Mouse (Mus musculus) midbrain, postnatal 0 days (tissue): ENCODE data around the gene Smo. TPM values are rescaled to one million over a fixed set of nuclear protein-coding genes. Genes with fewer than 3 reads are reported as not detected.

Experiments used
- ATAC-seq: fragments of 200-750 bp; cut with Nextera tagmentation; 2 replicates; pipeline ENCODE4 v1.8.0; 2017; ENCODE audit warnings: moderate number of reproducible peaks, mild to moderate bottlenecking, moderate TSS enrichment, moderate library complexity; ENCODE audit not compliant: low FRiP score
- DNase-seq: peaks from one replicate; pipeline ENCODE4 v3.0.0-alpha.2; 2015; ENCODE audit warnings: low spot score
- H3K27ac ChIP-seq: fragments of 300-500 bp; sonication (generic); 2 replicates; pipeline ENCODE4 v1.5.1; 2014; ENCODE audit warnings: low read depth, mild to moderate bottlenecking, low read length, mixed read lengths
- H3K27me3 ChIP-seq: fragments of 300-500 bp; sonication (generic); 2 replicates; pipeline ENCODE4 v1.6.1; 2014; ENCODE audit warnings: low read length, control low read depth, mixed read lengths; ENCODE audit not compliant: insufficient read depth
- H3K36me3 ChIP-seq: fragments of 300-500 bp; sonication (generic); 2 replicates; pipeline ENCODE4 v1.6.1; 2014; ENCODE audit warnings: low read length, control low read depth, mixed read lengths; ENCODE audit not compliant: insufficient read depth
- H3K4me1 ChIP-seq: fragments of 300-500 bp; sonication (generic); 2 replicates; pipeline ENCODE4 v1.6.1; 2014; ENCODE audit warnings: mild to moderate bottlenecking, control low read depth, antibody characterized with exemption, low read length, mixed read lengths; ENCODE audit not compliant: insufficient read depth
- H3K4me2 ChIP-seq: fragments of 300-500 bp; sonication (generic); 2 replicates; pipeline ENCODE4 v1.6.1; 2014; ENCODE audit warnings: low read depth, mild to moderate bottlenecking, low read length, mixed read lengths; ENCODE audit not compliant: poor library complexity, severe bottlenecking
- H3K4me3 ChIP-seq: fragments of 300-500 bp; sonication (generic); 2 replicates; pipeline ENCODE4 v1.5.1; 2014; ENCODE audit warnings: low read depth, mild to moderate bottlenecking, low read length, moderate library complexity
- H3K9ac ChIP-seq: fragments of 300-500 bp; sonication (generic); replicated peaks from 2 replicates; pipeline ENCODE4 v1.6.1; 2014; ENCODE audit warnings: mild to moderate bottlenecking, low read length, moderate library complexity, mixed read lengths; ENCODE audit not compliant: poor library complexity, severe bottlenecking
- H3K9me3 ChIP-seq: fragments of 300-500 bp; sonication (generic); 2 replicates; pipeline ENCODE4 v1.6.1; 2016; ENCODE audit warnings: low read length, control low read depth
- CTCF ChIP-seq: IDR thresholded peaks from 2 replicates; pipeline ENCODE4 v1.5.1; 2016; ENCODE audit warnings: antibody characterized with exemption, mild to moderate bottlenecking
- WGBS: fragments of 180-500 bp; shearing (Covaris S2); extraction: QIAGEN DNeasy Blood & Tissue Kit; methylation state at CpG from one replicate; pipeline ENCODE4 v1.1.7; 2014; 5-methylcytosine and 5-hydroxymethylcytosine counted together
- polyA plus RNA-seq: library from polyadenylated mRNA; unstranded; fragments of >200 nt; fragmentation: Nextera tagmentation; extraction: Ambion mirVana; gene quantifications from 2 replicates; pipeline ENCODE4 v1.2.1, GENCODE M21; 2015
- total RNA-seq: library from RNA; depleted of rRNA; stranded (reverse); fragments of >200 nt; gene quantifications from 2 replicates; pipeline ENCODE4 v1.2.3, GENCODE M21; 2014; rRNA removed

The Smo gene
- 38.7 and 42.3 TPM in 2 replicates for total RNA-seq
- 7.2 and 7.8 TPM in 2 replicates for polyA plus RNA-seq

DNA sequence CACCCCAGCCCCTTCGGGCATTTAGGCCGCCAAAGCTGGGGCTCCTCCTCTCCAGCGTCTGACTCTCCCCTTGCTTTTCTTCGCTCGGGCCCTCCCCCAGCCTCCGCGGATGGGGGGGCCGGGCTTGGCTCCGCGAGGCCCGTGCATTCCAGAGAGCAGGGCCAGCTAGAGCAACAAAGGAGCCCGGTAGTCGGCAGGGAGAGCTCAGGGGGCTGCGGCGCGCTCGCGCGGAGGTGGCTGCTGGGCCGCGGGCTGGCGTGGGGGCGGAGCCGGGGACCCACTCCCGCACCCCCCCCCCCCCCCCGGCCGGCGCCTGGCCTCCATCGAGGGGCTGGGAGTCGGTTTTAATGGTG lies at the start of gene Smo:
Gene Smo, plus strand, starts transcription at position 168 of the 353 bp plus-strand sequence.
- Histone ChIP-seq H3K36me3 (no peaks in the 10 kb centered on the region), H3K4me1 (no peaks in the 10 kb centered on the region), H3K4me2 (peak within 1 kb of the TSS; percentile 89), H3K9ac (peak within 1 kb of the TSS; percentile 61), H3K4me3 (peak within 1 kb of the TSS; percentile 64), H3K27me3 (no peaks in the 10 kb centered on the region), H3K9me3 (no peaks in the 10 kb centered on the region), H3K27ac (peak within 1 kb of the TSS; percentile 60)
- TF ChIP-seq CTCF: no peak
- WGBS: 0% methylated on average over 13 of the region's 30 CpGs
- peak; percentile 81 for DNase-seq
- peak; percentile 87 for ATAC-seq

DNA sequence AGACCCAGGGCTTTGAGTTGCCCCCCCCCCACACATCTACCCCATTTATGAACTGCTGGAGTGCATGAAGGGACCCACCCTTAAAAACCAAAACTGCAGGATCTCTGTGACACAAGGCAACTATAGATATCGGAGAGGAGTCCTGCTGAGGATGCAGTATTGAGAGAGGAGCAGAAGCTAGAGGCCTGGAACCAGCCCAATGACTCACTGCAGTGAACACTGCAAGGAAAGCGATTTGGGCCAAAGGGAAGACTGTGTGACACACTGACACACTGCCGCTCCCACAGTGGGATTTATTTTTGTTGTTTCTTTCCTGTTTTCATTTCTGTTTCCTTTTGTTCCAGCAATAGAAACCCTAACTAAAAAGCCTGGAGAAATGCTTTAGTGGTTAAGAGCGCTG lies 49.4 kb upstream of the Smo start:
- H3K4me1 ChIP-seq: no peaks in the 10 kb centered on the region
- H3K4me3 ChIP-seq: no peak overlapping the region
- ATAC-seq (no peak), DNase-seq (no peak)
- H3K4me2 ChIP-seq: no peak overlapping the region
- 76% methylated on average over 4 of the region's 4 CpGs for WGBS
- H3K27me3 ChIP-seq: no peaks in the 10 kb centered on the region
- TF ChIP-seq CTCF: no peak
- H3K27ac ChIP-seq: no peak overlapping the region
- H3K36me3 ChIP-seq: no peaks in the 10 kb centered on the region
- H3K9me3 ChIP-seq: no peaks in the 10 kb centered on the region
- no peak overlapping the region for H3K9ac ChIP-seq

DNA sequence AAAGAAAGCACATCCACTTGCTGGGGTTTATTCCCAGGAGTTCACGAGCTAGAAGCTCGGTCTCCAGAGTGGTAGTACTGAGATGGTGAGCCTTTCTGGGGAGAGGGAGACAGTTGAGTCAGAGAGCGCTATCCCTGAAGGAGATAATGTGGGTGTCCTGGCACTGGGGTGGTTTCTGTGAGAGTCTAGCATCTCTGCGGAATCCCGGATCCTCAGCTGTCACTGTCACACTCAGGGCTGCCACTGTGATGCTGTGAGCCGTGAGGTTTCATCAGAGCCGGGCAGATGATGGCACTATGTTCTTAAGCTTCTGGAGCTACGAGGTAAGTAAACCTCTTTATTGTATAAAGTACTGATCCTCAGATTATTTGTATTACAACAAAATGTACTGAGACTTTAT lies 45.8 kb upstream of the Smo start:
- no peak overlapping the region for H3K4me2 ChIP-seq
- no peaks in the 10 kb centered on the region for H3K9me3 ChIP-seq
- H3K27me3 ChIP-seq: no peaks in the 10 kb centered on the region
- no peak overlapping the region for H3K27ac ChIP-seq
- no peaks in the 10 kb centered on the region for H3K4me1 ChIP-seq
- no peaks in the 10 kb centered on the region for H3K36me3 ChIP-seq
- no peak overlapping the region for H3K4me3 ChIP-seq
- no peak for TF ChIP-seq CTCF
- no peak for DNase-seq
- H3K9ac ChIP-seq: no peak overlapping the region
- no peak for ATAC-seq
- 71% methylated on average over 8 of the region's 8 CpGs for WGBS

DNA sequence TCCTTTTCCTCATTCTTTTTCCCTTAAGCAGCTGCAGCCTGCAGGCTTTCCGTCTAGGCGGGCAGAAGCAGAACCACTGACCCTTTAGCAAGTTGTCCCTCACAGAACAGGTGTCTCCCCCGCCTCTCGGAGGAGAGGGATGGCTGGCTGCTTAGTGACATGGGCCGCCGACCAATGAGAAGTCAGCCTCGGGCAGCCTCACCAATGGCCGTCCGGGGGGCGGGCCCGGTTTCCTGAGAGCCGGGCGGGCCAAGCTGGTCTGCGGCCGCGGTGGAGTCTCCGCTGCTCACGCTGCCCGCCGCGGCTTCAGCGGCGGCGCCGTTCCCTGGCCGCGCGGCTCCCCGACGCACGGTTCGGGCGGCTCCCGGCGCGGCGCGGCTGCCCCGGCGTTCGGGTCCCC lies 41.4 kb upstream of the Smo start, which contains the start of gene Tspan33:
Gene Tspan33, plus strand, starts transcription at position 270 of the 400 bp plus-strand sequence.
- H3K27ac ChIP-seq: no peak within 1 kb of the TSS
- WGBS: under 1% methylated on average over 30 of the region's 41 CpGs
- ATAC-seq: peak; percentile 97

DNA sequence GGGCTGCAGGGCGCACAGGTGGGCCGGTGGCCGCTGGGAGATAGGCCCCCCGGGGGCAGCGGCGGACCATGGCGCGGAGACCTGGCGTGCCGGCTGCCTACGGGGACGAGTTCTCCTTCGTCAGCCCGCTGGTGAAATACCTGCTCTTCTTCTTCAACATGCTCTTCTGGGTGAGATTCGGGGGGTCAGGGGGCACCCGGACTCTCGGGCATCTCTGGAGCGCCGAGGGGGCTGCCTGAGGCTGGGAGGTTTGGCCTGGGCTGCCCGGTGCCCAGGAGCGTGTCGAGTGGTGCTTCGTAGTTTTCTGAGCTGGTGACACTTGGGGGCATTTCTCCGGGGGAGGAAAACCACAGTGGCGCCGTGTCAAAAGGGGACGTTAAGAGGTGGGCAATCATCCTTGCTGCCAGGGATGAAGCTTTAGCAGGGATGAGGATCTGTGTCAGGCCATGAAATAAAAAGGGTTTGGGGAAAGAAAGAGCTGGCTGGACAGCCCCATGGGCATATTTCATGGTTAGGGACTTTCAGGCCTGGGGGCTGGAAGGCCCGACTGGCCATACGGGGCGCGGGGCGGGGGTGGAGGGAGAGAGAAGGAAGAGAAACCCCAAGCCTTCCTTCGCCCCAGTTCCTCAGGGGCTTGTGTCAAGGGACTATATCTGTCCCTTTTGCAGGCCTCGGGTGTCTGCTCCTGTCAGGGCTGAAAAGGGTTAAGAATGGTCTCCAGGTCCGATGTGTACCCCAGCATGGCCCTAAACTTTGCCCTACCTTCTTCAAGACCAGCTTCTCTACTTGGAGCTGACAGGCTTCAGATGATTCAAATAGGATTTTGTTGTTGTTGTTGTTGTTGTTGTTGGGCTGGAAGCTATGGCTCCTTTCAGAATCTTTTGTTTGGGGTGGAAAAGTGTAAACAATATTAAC lies 40.7 kb upstream of the Smo start:
- DNase-seq (no peak), ATAC-seq (peak; percentile 29; the same call in 1 of the 2 replicates)
- no peak for TF ChIP-seq CTCF
- no peaks in the 10 kb centered on the region for H3K27me3 ChIP-seq
- peak overlapping the region; percentile 85 for H3K9ac ChIP-seq
- H3K27ac ChIP-seq: no peak overlapping the region
- H3K4me1 ChIP-seq: no peaks in the 10 kb centered on the region
- 9% methylated on average over 31 of the region's 35 CpGs for WGBS
- H3K36me3 ChIP-seq: no peaks in the 10 kb centered on the region
- H3K4me2 ChIP-seq: peak overlapping the region; percentile 82
- no peaks in the 10 kb centered on the region for H3K9me3 ChIP-seq
- H3K4me3 ChIP-seq: peak overlapping the region; percentile 66

More for the DNA sequence above, 41.4 kb upstream of the Smo start, which contains the start of gene Tspan33:
- Histone ChIP-seq H3K36me3 (no peaks in the 10 kb centered on the region), H3K4me2 (peak within 1 kb of the TSS; percentile 82), H3K9ac (peak within 1 kb of the TSS; percentile 85), H3K4me3 (peak within 1 kb of the TSS; percentile 66), H3K27me3 (no peaks in the 10 kb centered on the region), H3K4me1 (no peaks in the 10 kb centered on the region), H3K9me3 (no peaks in the 10 kb centered on the region)
- peak; percentile 95 for DNase-seq
- no peak for TF ChIP-seq CTCF

DNA sequence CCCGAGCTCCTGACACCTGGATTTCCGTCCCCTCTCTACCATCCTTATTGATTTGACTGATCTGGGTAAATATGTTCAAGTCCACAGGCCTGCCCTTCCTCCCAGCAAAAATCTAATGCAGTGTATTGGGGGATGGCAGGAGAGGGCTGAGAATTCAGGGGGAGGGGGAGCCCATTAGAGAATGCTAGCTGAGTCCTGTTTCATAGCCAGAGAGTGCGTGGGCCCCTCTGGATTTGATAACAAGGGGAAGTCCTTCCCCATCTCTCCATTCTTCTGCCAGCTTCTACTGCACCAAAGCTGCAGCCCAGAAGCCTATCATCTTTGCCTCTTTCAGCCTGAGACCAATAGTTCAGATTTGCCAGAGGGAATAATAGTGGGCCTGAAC lies 40.0 kb upstream of the Smo start:
- 56% methylated on average over 3 of the region's 3 CpGs for WGBS
- DNase-seq: no peak
- H3K4me1 ChIP-seq: no peaks in the 10 kb centered on the region
- peak overlapping the region; percentile 66; the same call in 1 of the 2 replicates for H3K4me3 ChIP-seq
- peak overlapping the region; percentile 82 for H3K4me2 ChIP-seq
- H3K27ac ChIP-seq: no peak overlapping the region
- no peak for TF ChIP-seq CTCF
- no peak overlapping the region for H3K9ac ChIP-seq
- no peaks in the 10 kb centered on the region for H3K36me3 ChIP-seq
- no peaks in the 10 kb centered on the region for H3K27me3 ChIP-seq
- no peaks in the 10 kb centered on the region for H3K9me3 ChIP-seq
- ATAC-seq: no peak
